Mouse (Mus musculus): Measurements from ENCODE around the gene Pcp4l1. TPM values are rescaled to one million over a fixed set of nuclear protein-coding genes. Genes with fewer than 3 reads are reported as not detected.

Gene Pcp4l1
- polyA plus RNA-seq, 1 experiment: 0.13 TPM

DNA sequence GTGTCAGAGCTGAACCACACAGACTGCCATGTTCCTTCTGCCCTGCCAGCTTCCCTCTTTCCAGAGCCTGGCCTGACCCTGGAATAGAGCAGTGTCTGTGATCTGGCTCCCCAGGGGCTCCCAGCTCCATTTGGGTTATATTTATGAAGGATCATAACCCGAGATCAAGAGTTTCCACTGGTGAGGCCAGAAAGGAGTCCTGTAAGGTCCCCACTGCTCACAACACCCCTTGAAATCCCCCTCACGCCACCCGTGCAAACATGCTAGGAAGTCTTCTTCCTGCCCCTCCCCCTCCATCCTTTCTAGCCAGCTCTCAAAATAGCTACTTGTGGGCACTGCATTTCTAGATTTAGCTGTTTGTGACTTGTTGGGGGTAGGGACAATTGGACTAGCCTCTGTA, 12.4 kb downstream of the Pcp4l1 start:
- no peaks in the 10 kb centered on the region for H3K79me2 ChIP-seq (ENCODE audit: control insufficient read depth, insufficient read depth)
- no peak for TF ChIP-seq MAX (IDR thresholded peaks at IDR 0.05)
- TF ChIP-seq FOSL1 (IDR thresholded peaks at IDR 0.05; ENCODE audit: insufficient read depth, low read length, poor library complexity, severe bottlenecking): no peak
- TF ChIP-seq MYOG (IDR thresholded peaks at IDR 0.05; ENCODE audit: control insufficient read depth, extremely low read depth, insufficient read length): no peak
- TF ChIP-seq CTCF (IDR thresholded peaks at IDR 0.05; ENCODE audit: control insufficient read depth, insufficient read depth, insufficient read length): no peak
- no peak for TF ChIP-seq MYOD1 (IDR thresholded peaks at IDR 0.05; ENCODE audit: control insufficient read depth, insufficient read length, low read depth)
- no peak for TF ChIP-seq USF1 (IDR thresholded peaks at IDR 0.05; ENCODE audit: low read depth)
- TF ChIP-seq CEBPB (IDR thresholded peaks at IDR 0.05; ENCODE audit: low read depth): no peak

DNA sequence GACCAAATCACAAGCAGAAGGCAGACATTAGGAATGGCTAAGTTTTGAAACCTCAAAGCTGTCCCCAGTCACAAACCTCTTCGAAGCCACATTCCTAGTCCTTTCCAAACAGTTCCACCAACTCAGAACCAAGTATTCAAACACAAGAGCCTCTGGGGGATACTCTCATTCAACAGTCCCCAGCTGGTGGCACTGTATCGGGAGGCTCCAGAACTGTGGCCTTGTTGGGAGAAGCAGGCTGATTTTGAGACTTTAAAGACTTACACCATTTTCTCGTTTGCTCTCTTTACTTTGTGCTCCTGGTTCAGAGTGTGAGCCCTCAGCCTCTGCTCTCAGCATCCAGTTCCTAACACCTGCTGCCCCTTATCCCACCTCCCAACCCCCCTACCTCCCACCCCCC, 13.0 kb downstream of the Pcp4l1 start:
- Histone ChIP-seq H3K4me3 (ENCODE audit: insufficient read depth, poor library complexity, severe bottlenecking) (no peak overlapping the region), H3K27me3 (ENCODE audit: control insufficient read depth, insufficient read depth, insufficient read length) (no peaks in the 10 kb centered on the region), H3K36me3 (ENCODE audit: control insufficient read depth, insufficient read depth) (no peaks in the 10 kb centered on the region), H3K79me2 (ENCODE audit: control insufficient read depth, insufficient read depth) (no peaks in the 10 kb centered on the region), H3ac (ENCODE audit: control insufficient read depth, insufficient read length, low read depth) (no peak overlapping the region), H3K79me3 (ENCODE audit: low read depth) (no peaks in the 10 kb centered on the region)
- TF ChIP-seq USF1 (IDR thresholded peaks at IDR 0.05; ENCODE audit: low read depth) (no peak), FOSL1 (IDR thresholded peaks at IDR 0.05; ENCODE audit: insufficient read depth, low read length, poor library complexity, severe bottlenecking) (no peak), CEBPB (IDR thresholded peaks at IDR 0.05; ENCODE audit: low read depth) (no peak), CTCF (IDR thresholded peaks at IDR 0.05; ENCODE audit: control insufficient read depth, insufficient read depth, insufficient read length) (no peak), MAX (IDR thresholded peaks at IDR 0.05) (no peak), MYOD1 (IDR thresholded peaks at IDR 0.05; ENCODE audit: control insufficient read depth, insufficient read length, low read depth) (no peak), MYOG (IDR thresholded peaks at IDR 0.05; ENCODE audit: control insufficient read depth, extremely low read depth, insufficient read length) (no peak)

More for the DNA sequence above, 12.4 kb downstream of the Pcp4l1 start:
- no peak overlapping the region for H3ac ChIP-seq (ENCODE audit: control insufficient read depth, insufficient read length, low read depth)
- H3K36me3 ChIP-seq (ENCODE audit: control insufficient read depth, insufficient read depth): no peaks in the 10 kb centered on the region
- no peaks in the 10 kb centered on the region for H3K27me3 ChIP-seq (ENCODE audit: control insufficient read depth, insufficient read depth, insufficient read length)
- H3K4me3 ChIP-seq (ENCODE audit: insufficient read depth, poor library complexity, severe bottlenecking): no peak overlapping the region
- no peaks in the 10 kb centered on the region for H3K79me3 ChIP-seq (ENCODE audit: low read depth)

DNA sequence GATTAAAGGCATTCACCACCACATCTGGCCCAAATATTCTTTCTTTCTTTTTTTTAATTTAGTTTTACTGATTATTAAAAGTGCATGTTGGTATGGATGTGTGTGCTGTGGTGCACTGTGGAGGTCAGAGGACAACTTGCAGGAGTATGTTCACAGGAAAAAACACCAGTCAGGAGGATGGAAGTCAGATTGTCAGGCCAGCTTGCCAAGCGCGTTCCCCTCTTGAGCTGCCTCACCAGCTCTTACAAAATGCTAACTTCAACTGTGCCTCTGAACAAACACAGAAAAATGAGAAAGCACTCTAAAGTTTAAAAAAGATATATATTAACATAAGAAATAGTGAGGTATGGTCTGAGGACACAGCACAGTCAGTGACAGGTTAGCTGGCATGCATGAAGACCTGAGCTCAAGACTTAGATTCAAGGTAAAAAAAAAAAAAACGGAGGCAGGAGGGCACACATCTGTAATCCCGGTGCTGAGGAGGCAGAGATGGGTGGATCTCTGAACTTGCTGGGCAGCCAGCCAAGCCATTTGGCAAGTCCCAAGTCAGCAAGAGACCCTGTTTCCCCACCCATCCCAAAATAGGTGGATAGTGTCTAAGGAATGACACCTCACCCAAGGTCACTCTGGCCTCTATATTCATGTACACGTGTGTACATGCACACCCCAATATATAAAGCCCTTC, 16.4 kb downstream of the Pcp4l1 start:
- Histone ChIP-seq H3K4me3 (ENCODE audit: insufficient read depth, poor library complexity, severe bottlenecking) (no peak overlapping the region), H3ac (ENCODE audit: control insufficient read depth, insufficient read length, low read depth) (no peak overlapping the region)
- TF ChIP-seq FOSL1 (IDR thresholded peaks at IDR 0.05; ENCODE audit: insufficient read depth, low read length, poor library complexity, severe bottlenecking): no peak
- no peak for TF ChIP-seq USF1 (IDR thresholded peaks at IDR 0.05; ENCODE audit: low read depth)
- TF ChIP-seq MYOG (IDR thresholded peaks at IDR 0.05; ENCODE audit: control insufficient read depth, extremely low read depth, insufficient read length): no peak
- no peak for TF ChIP-seq CTCF (IDR thresholded peaks at IDR 0.05; ENCODE audit: control insufficient read depth, insufficient read depth, insufficient read length)
- no peak for TF ChIP-seq CEBPB (IDR thresholded peaks at IDR 0.05; ENCODE audit: low read depth)
- TF ChIP-seq MYOD1 (IDR thresholded peaks at IDR 0.05; ENCODE audit: control insufficient read depth, insufficient read length, low read depth): no peak
- no peak for TF ChIP-seq MAX (IDR thresholded peaks at IDR 0.05)

DNA sequence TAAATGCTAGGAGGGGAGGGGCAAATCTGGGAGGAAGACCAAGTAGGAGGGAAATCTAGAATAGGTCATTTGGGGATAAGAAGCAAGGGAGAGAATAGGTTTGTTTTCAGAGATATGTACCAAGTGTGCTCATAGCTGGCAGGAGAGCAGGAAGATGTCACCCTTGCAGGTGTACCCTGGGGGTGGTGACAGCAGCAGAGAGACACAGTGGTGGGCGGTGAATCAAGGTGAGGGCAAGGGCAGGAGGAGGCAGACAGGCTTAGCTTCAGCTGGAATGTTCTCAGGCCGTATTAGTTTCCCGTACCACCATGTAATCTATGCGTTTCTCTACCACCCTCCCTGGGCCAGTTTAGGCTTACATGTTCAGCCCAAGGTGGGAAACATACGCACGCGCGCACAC, 23.3 kb downstream of the Pcp4l1 start:
- H3K79me3 ChIP-seq (ENCODE audit: low read depth): no peaks in the 10 kb centered on the region
- no peaks in the 10 kb centered on the region for H3K36me3 ChIP-seq (ENCODE audit: control insufficient read depth, insufficient read depth)
- no peak for TF ChIP-seq MYOG (IDR thresholded peaks at IDR 0.05; ENCODE audit: control insufficient read depth, extremely low read depth, insufficient read length)
- TF ChIP-seq CEBPB (IDR thresholded peaks at IDR 0.05; ENCODE audit: low read depth): no peak
- TF ChIP-seq USF1 (IDR thresholded peaks at IDR 0.05; ENCODE audit: low read depth): no peak
- TF ChIP-seq MYOD1 (IDR thresholded peaks at IDR 0.05; ENCODE audit: control insufficient read depth, insufficient read length, low read depth): no peak
- no peak for TF ChIP-seq FOSL1 (IDR thresholded peaks at IDR 0.05; ENCODE audit: insufficient read depth, low read length, poor library complexity, severe bottlenecking)
- TF ChIP-seq CTCF (IDR thresholded peaks at IDR 0.05; ENCODE audit: control insufficient read depth, insufficient read depth, insufficient read length): no peak
- no peak for TF ChIP-seq MAX (IDR thresholded peaks at IDR 0.05)
- H3ac ChIP-seq (ENCODE audit: control insufficient read depth, insufficient read length, low read depth): no peak overlapping the region
- no peaks in the 10 kb centered on the region for H3K27me3 ChIP-seq (ENCODE audit: control insufficient read depth, insufficient read depth, insufficient read length)
- H3K79me2 ChIP-seq (ENCODE audit: control insufficient read depth, insufficient read depth): no peaks in the 10 kb centered on the region
- H3K4me3 ChIP-seq (ENCODE audit: insufficient read depth, poor library complexity, severe bottlenecking): no peak overlapping the region

More for the DNA sequence above, 16.4 kb downstream of the Pcp4l1 start:
- no peaks in the 10 kb centered on the region for H3K27me3 ChIP-seq (ENCODE audit: control insufficient read depth, insufficient read depth, insufficient read length)
- no peaks in the 10 kb centered on the region for H3K36me3 ChIP-seq (ENCODE audit: control insufficient read depth, insufficient read depth)
- H3K79me2 ChIP-seq (ENCODE audit: control insufficient read depth, insufficient read depth): no peaks in the 10 kb centered on the region
- H3K79me3 ChIP-seq (ENCODE audit: low read depth): no peaks in the 10 kb centered on the region

DNA sequence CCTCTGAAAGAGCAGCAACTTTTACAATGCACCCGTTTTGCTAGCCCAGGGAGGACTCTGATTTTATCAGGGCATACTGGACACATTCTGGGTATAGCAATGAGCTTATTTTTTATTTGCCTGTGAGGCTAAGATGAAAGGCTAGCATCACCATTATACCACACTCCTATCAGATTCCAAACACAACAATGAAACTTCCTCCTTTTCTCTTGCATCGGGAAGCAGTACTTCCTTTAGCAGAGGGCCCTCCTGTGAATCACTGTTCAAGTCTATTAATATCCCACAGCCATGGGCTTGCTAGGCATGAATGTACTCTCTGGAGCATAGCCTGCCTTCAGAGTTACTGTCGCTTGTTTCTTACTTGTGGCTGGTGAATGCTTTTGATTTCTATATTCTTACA, 24.9 kb downstream of the Pcp4l1 start:
- H3K4me3 ChIP-seq (ENCODE audit: insufficient read depth, poor library complexity, severe bottlenecking): no peak overlapping the region
- no peak for TF ChIP-seq FOSL1 (IDR thresholded peaks at IDR 0.05; ENCODE audit: insufficient read depth, low read length, poor library complexity, severe bottlenecking)
- TF ChIP-seq MAX (IDR thresholded peaks at IDR 0.05): no peak
- TF ChIP-seq MYOD1 (IDR thresholded peaks at IDR 0.05; ENCODE audit: control insufficient read depth, insufficient read length, low read depth): no peak
- TF ChIP-seq USF1 (IDR thresholded peaks at IDR 0.05; ENCODE audit: low read depth): no peak
- TF ChIP-seq CTCF (IDR thresholded peaks at IDR 0.05; ENCODE audit: control insufficient read depth, insufficient read depth, insufficient read length): no peak
- TF ChIP-seq CEBPB (IDR thresholded peaks at IDR 0.05; ENCODE audit: low read depth): no peak
- TF ChIP-seq MYOG (IDR thresholded peaks at IDR 0.05; ENCODE audit: control insufficient read depth, extremely low read depth, insufficient read length): no peak

More for the DNA sequence above, 24.9 kb downstream of the Pcp4l1 start:
- Histone ChIP-seq H3K27me3 (ENCODE audit: control insufficient read depth, insufficient read depth, insufficient read length) (no peaks in the 10 kb centered on the region), H3K79me3 (ENCODE audit: low read depth) (no peaks in the 10 kb centered on the region), H3ac (ENCODE audit: control insufficient read depth, insufficient read length, low read depth) (no peak overlapping the region), H3K79me2 (ENCODE audit: control insufficient read depth, insufficient read depth) (no peaks in the 10 kb centered on the region), H3K36me3 (ENCODE audit: control insufficient read depth, insufficient read depth) (no peaks in the 10 kb centered on the region)

Measured in C2C12 (cell line).